Mouse (Mus musculus) midbrain, embryonic 16.5 days (tissue): ENCODE measurements at regions not wholly inside any gene's neighbourhood (a gene's known extent, or its start where the extent isn't known, plus 50 kb on each side); places are given as distances from the start of the nearest gene placed in this dataset.

Experiments used
- ATAC-seq: fragments of 200-750 bp; cut with Nextera tagmentation; 2 replicates; pipeline ENCODE4 v1.8.0; 2017; ENCODE audit warnings: moderate TSS enrichment
- H3K27ac ChIP-seq: fragments of 300-500 bp; sonication (generic); 2 replicates; pipeline ENCODE4 v1.5.1; 2014; ENCODE audit warnings: mild to moderate bottlenecking, low read length, mixed read lengths
- H3K27me3 ChIP-seq: fragments of 300-500 bp; sonication (generic); 2 replicates; pipeline ENCODE4 v1.6.1; 2014; ENCODE audit warnings: low read depth, low read length, mixed read lengths; ENCODE audit not compliant: control insufficient read depth, insufficient read depth
- H3K36me3 ChIP-seq: fragments of 300-500 bp; sonication (generic); 2 replicates; pipeline ENCODE4 v1.6.1; 2014; ENCODE audit warnings: mild to moderate bottlenecking, low read length, moderate library complexity, mixed read lengths; ENCODE audit not compliant: control insufficient read depth, insufficient read depth
- H3K4me1 ChIP-seq: fragments of 300-500 bp; sonication (generic); 2 replicates; pipeline ENCODE4 v1.6.1; 2014; ENCODE audit warnings: mild to moderate bottlenecking, low read length, mixed read lengths; ENCODE audit not compliant: control insufficient read depth, insufficient read depth
- H3K4me2 ChIP-seq: fragments of 300-500 bp; sonication (generic); 2 replicates; pipeline ENCODE4 v1.6.1; 2014; ENCODE audit warnings: mild to moderate bottlenecking, low read length, mixed read lengths
- H3K4me3 ChIP-seq: fragments of 300-500 bp; sonication (generic); 2 replicates; pipeline ENCODE4 v1.5.1; 2014; ENCODE audit warnings: low read depth, mild to moderate bottlenecking, low read length, moderate library complexity, mixed read lengths
- H3K9ac ChIP-seq: fragments of 300-500 bp; sonication (generic); 2 replicates; pipeline ENCODE4 v1.6.1; 2014; ENCODE audit warnings: low read depth, low read length, mixed read lengths
- H3K9me3 ChIP-seq: fragments of 300-500 bp; sonication (generic); replicated peaks from 2 replicates; pipeline ENCODE4 v1.6.1; 2014; ENCODE audit warnings: mild to moderate bottlenecking, low read length, mixed read lengths; ENCODE audit not compliant: control insufficient read depth, poor library complexity, severe bottlenecking
- WGBS: fragments of 180-500 bp; shearing (Covaris S2); extraction: QIAGEN DNeasy Blood & Tissue Kit; methylation state at CpG from one replicate; pipeline ENCODE4 v1.1.7; 2014; 5-methylcytosine and 5-hydroxymethylcytosine counted together

DNA sequence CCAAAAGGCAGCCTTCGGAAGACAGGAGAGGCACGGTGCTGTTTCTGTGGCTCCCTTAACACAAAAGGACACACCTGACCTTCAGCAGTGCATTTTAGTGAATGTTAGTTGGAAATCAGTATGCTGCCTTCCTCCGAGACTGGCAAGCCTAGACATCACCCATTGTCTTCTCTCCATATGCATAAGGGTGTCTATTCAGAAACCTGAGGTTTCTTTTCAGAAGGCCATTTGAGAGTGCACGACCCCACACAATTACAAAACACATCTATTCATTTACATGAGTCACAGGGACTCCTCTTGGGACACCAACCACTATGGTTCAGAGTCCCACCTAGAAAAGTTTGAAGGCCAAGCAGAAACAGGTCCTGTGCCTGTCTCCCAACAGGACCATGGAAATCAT lies 161.8 kb upstream of the Spats2l start:
- WGBS, result 52% methylated on average over 4 of the region's 4 CpGs
- no peaks in the 10 kb centered on the region for H3K27me3 ChIP-seq
- no peak overlapping the region for H3K27ac ChIP-seq
- no peaks in the 10 kb centered on the region for H3K36me3 ChIP-seq
- no peak overlapping the region for H3K4me2 ChIP-seq
- H3K9me3 ChIP-seq, result no peaks in the 10 kb centered on the region
- H3K9ac ChIP-seq, result no peak overlapping the region
- H3K4me3 ChIP-seq, result no peak overlapping the region
- H3K4me1 ChIP-seq, result peaks cover 18% of the 10 kb centered on the region
- ATAC-seq, result no peak

DNA sequence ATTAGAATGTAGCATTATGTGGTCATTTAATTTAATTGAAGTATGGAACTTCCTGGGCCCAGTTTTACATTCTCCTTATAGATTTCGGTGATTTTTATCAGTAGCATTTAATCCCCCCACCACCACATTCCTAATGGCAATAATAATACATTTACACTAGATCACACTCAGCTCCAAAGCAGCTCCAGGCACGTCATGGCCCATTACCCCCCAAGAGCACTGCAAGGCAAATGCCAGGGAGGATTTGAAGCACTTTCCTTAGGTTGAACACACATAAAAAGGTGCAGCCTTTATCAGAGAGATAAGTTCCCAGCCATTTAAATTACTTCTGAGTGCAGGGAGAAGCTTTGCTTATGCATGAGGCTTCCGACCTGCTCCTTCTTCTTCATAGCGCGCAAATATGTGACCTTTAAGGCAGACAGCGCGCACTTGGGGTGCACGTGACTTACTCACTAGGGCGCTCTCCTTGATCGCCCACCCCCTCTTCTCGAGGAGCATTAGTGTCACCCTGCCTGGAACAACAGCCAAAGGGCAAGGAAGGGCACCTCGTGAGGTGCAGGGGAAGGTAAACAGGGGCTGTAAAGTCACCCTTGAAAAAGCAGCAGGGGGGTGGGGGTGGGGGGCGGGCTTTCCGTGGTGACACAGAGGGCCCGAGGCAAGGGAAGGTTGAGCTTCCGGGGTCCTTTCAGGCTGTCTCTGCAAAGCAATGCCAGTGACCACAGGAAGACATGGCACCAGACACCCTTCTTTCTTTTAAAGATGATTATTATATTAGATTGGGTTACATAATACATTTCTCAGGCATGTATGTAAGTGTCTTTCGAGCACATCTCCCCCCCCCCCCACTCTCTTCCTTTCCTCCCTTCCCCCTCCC lies 160.8 kb upstream of the Spats2l start:
- Histone ChIP-seq H3K27me3 (no peaks in the 10 kb centered on the region), H3K9ac (0 out of 2 replicates have a peak overlapping the region, but pooled peaks have one; percentile 30)

DNA sequence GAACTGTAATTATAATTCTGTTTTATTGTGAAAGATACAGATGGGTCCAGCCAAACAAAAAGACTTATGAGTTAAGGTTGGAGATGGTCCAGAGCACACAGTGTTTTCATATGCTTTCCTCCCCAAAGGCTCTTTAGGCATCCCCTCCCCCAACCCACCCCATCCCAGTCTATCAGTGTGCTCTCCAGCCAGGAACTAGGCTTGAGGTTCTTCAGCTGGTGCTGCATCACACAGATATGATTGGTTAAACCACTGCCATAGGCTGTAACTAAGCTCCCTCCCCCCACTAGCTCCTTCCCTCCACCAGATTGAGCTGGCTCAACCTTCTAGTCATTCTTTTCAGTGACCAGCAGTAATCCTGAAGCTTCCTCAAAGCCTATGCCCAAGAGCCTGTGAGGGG lies 158.8 kb upstream of the Spats2l start:
- Histone ChIP-seq H3K36me3 (no peaks in the 10 kb centered on the region), H3K9me3 (no peaks in the 10 kb centered on the region), H3K27me3 (no peaks in the 10 kb centered on the region), H3K27ac (no peak overlapping the region), H3K4me1 (peaks cover 11% of the 10 kb centered on the region), H3K9ac (no peak overlapping the region), H3K4me3 (no peak overlapping the region), H3K4me2 (no peak overlapping the region)
- no peak for ATAC-seq

More for the DNA sequence above, 160.8 kb upstream of the Spats2l start:
- WGBS, result 20% methylated on average over 17 of the region's 17 CpGs
- Histone ChIP-seq H3K9me3 (no peaks in the 10 kb centered on the region), H3K4me3 (peak overlapping the region; percentile 18; the same call in 1 of the 2 replicates), H3K4me2 (peak overlapping the region; percentile 51), H3K4me1 (peaks cover 15% of the 10 kb centered on the region), H3K27ac (peak overlapping the region; percentile 47; the same call in 1 of the 2 replicates), H3K36me3 (no peaks in the 10 kb centered on the region)
- ATAC-seq, result peak; percentile 37; the same call in 1 of the 2 replicates

DNA sequence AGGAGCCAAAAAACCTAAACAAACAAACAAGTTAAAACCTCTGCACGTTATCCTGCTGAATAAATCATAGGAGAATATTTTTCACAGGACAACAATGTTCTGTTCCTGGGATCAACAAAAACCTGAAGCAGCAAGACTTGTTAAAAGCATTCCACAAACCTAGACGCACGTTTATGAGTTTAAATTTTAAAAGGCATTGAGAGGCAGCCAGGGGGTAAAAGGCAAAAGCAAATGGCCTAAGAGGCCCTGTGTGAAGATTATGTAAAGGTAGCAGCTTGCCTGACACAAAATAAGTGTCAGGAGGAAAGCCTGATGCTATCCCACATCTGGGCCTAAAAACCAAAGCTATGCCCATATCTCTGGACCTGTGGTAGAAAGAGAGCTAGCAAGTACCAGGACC lies 156.6 kb upstream of the Spats2l start:
- H3K27ac ChIP-seq, result no peak overlapping the region
- H3K27me3 ChIP-seq, result no peaks in the 10 kb centered on the region
- no peak overlapping the region for H3K9ac ChIP-seq
- no peaks in the 10 kb centered on the region for H3K9me3 ChIP-seq
- ATAC-seq, result no peak
- no peak overlapping the region for H3K4me3 ChIP-seq
- H3K36me3 ChIP-seq, result no peaks in the 10 kb centered on the region
- no peak overlapping the region for H3K4me2 ChIP-seq
- H3K4me1 ChIP-seq, result peaks cover 11% of the 10 kb centered on the region
- WGBS, result 92% methylated on average over 3 of the region's 3 CpGs

GRCm38 (mm10) chr1:57622561-57622960 lies 151.4 kb upstream of the Spats2l start:
- Histone ChIP-seq H3K36me3 (no peaks in the 10 kb centered on the region), H3K4me2 (no peak overlapping the region), H3K9me3 (no peaks in the 10 kb centered on the region), H3K9ac (no peak overlapping the region), H3K27me3 (no peaks in the 10 kb centered on the region), H3K4me1 (no peaks in the 10 kb centered on the region), H3K4me3 (no peak overlapping the region), H3K27ac (no peak overlapping the region)
- no peak for ATAC-seq
- 84% methylated on average over 9 of the region's 9 CpGs for WGBS

- Histone ChIP-seq H3K27me3 (no peaks in the 10 kb centered on the region), H3K36me3 (no peaks in the 10 kb centered on the region), H3K9me3 (no peaks in the 10 kb centered on the region), H3K9ac (no peak overlapping the region), H3K4me3 (no peak overlapping the region), H3K27ac (no peak overlapping the region), H3K4me1 (no peaks in the 10 kb centered on the region), H3K4me2 (no peak overlapping the region)
- WGBS, result 42% methylated on average over 1 of the region's 1 CpGs
- ATAC-seq, result no peak
Observed at GRCm38 (mm10) chr1:57633986-57634385, 140.0 kb upstream of the Spats2l start.

GRCm38 (mm10) chr1:57642131-57642530 lies 131.8 kb upstream of the Spats2l start:
- Histone ChIP-seq H3K4me1 (0 out of 2 replicates have a peak, but pooled peaks cover 4% of the 10 kb centered on the region), H3K9ac (no peak overlapping the region), H3K36me3 (no peaks in the 10 kb centered on the region), H3K27me3 (no peaks in the 10 kb centered on the region), H3K27ac (no peak overlapping the region), H3K4me2 (no peak overlapping the region), H3K4me3 (no peak overlapping the region), H3K9me3 (no peaks in the 10 kb centered on the region)
- 84% methylated on average over 5 of the region's 5 CpGs for WGBS
- no peak for ATAC-seq

DNA sequence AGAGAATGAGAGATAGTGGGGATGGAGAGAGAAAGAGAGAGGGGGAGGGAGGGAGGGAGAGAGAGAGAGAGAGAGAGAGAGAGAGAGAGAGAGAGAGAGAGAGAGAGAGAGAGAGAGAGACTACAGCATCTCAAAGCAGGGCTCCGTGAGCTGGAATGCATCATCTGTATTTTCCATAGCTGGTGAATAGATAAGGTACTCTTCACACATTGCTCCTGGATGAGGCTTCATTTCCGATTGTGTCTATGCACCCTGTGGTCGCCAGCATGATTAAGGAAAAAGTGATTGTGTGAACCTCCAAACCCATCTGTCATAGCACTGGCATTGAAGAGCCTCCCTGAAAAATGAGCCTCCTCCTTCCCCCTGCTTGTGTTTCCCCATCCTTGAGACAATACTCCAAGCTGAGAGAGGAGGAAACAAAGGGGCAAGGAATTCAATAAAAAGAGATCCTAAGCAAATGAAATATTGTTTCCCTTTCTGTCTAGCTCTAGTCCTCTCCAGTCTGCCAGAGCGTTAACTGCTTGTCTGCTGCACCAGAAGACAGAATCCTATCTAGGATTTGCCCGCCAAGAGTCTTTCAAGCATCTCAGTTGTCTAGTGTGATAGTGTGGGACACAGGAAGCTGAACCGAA lies 130.4 kb upstream of the Spats2l start:
- peak; percentile 71; the same call in 1 of the 2 replicates for ATAC-seq
- 37% methylated on average over 6 of the region's 6 CpGs for WGBS

DNA sequence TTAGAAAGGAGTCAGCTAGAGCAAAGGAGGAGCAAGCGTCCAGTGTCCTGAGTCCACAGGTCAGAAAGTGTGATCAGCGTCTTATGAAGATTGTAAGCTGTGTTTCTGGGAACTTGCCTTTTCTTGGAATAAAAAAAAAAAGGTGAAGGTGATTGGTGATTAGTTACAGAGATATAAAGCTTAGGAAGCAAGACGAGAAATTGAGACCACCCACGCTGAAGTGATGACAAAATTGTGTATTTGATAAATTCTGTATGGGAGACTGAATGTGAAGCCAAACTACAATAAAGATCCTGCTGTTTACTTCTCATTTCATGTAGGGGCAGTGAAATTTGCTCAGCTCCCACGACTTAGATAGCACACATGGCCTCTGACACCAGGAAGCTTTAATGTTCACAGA lies 109.0 kb upstream of the Spats2l start:
- WGBS, result 72% methylated on average over 5 of the region's 5 CpGs
- ATAC-seq, result no peak
- Histone ChIP-seq H3K4me3 (no peak overlapping the region), H3K9me3 (no peaks in the 10 kb centered on the region), H3K4me2 (no peak overlapping the region), H3K27ac (no peak overlapping the region), H3K27me3 (no peaks in the 10 kb centered on the region), H3K9ac (no peak overlapping the region), H3K4me1 (no peaks in the 10 kb centered on the region), H3K36me3 (no peaks in the 10 kb centered on the region)

More for the DNA sequence above, 130.4 kb upstream of the Spats2l start:
- H3K4me2 ChIP-seq, result no peak overlapping the region
- no peaks in the 10 kb centered on the region for H3K36me3 ChIP-seq
- H3K27ac ChIP-seq, result peak overlapping the region; percentile 17; the same call in 1 of the 2 replicates
- H3K4me3 ChIP-seq, result no peak overlapping the region
- no peak overlapping the region for H3K9ac ChIP-seq
- no peaks in the 10 kb centered on the region for H3K9me3 ChIP-seq
- H3K27me3 ChIP-seq, result no peaks in the 10 kb centered on the region
- H3K4me1 ChIP-seq, result 0 out of 2 replicates have a peak, but pooled peaks cover 4% of the 10 kb centered on the region
